Mouse (Mus musculus) midbrain, embryonic 12.5 days (tissue): ENCODE data around the gene Zbtb6. TPM values are rescaled to one million over a fixed set of nuclear protein-coding genes. Genes with fewer than 3 reads are reported as not detected.

Experiments used
- ATAC-seq: fragments of 200-750 bp; cut with Nextera tagmentation; 2 replicates; pipeline ENCODE4 v1.8.0; 2017; ENCODE audit warnings: low read depth, moderate TSS enrichment, moderate library complexity; ENCODE audit not compliant: low FRiP score
- H3K27ac ChIP-seq: fragments of 300-500 bp; sonication (generic); replicated peaks from 2 replicates; pipeline ENCODE4 v1.5.1; 2016; ENCODE audit warnings: mild to moderate bottlenecking
- H3K27me3 ChIP-seq: fragments of 300-500 bp; sonication (generic); 2 replicates; pipeline ENCODE4 v1.6.1; 2016; ENCODE audit warnings: mild to moderate bottlenecking
- H3K36me3 ChIP-seq: fragments of 300-500 bp; sonication (generic); 2 replicates; pipeline ENCODE4 v1.6.1; 2016
- H3K4me1 ChIP-seq: fragments of 300-500 bp; sonication (generic); 2 replicates; pipeline ENCODE4 v1.6.1; 2016
- H3K4me2 ChIP-seq: fragments of 300-500 bp; sonication (generic); replicated peaks from 2 replicates; pipeline ENCODE4 v1.6.1; 2016; ENCODE audit warnings: mild to moderate bottlenecking, moderate library complexity
- H3K4me3 ChIP-seq: fragments of 300-500 bp; sonication (generic); 2 replicates; pipeline ENCODE4 v1.5.1; 2016; ENCODE audit warnings: mild to moderate bottlenecking
- H3K9ac ChIP-seq: fragments of 300-500 bp; sonication (generic); replicated peaks from 2 replicates; pipeline ENCODE4 v1.6.1; 2016; ENCODE audit warnings: mild to moderate bottlenecking, moderate library complexity
- H3K9me3 ChIP-seq: fragments of 300-500 bp; sonication (generic); 2 replicates; pipeline ENCODE4 v1.6.1; 2016; ENCODE audit warnings: mild to moderate bottlenecking
- WGBS: fragments of 180-500 bp; shearing (Covaris S2); methylation state at CpG from one replicate; pipeline ENCODE4 v1.1.7; 2016; 5-methylcytosine and 5-hydroxymethylcytosine counted together
- polyA plus RNA-seq: library from polyadenylated mRNA; unstranded; fragments of >200 nt; fragmentation: Nextera tagmentation; extraction: Ambion mirVana; gene quantifications from 2 replicates; pipeline ENCODE4 v1.2.1, GENCODE M21; 2016

Zbtb6 gene
- polyA plus RNA-seq, result 11.9 and 12.4 TPM in 2 replicates

GRCm38 (mm10) chr2:37442611-37443591, at the start of gene Zbtb6, which contains the start of the genes Zbtb26 and Rabgap1:
Gene Zbtb6, minus strand, starts transcription at chr2:37443171.
Gene Zbtb26, minus strand, starts transcription at chr2:37443135.
Gene Rabgap1, plus strand, starts transcription at chr2:37443279.
- H3K4me1 ChIP-seq, result peaks cover 17% of the 10 kb centered on the region
- H3K4me3 ChIP-seq, result peak within 1 kb of the TSS; percentile 86
- H3K36me3 ChIP-seq, result peaks cover 3% of the 10 kb centered on the region; the same call in 1 of the 2 replicates
- no peaks in the 10 kb centered on the region for H3K27me3 ChIP-seq
- WGBS, result under 1% methylated on average over 51 of the region's 51 CpGs
- peak within 1 kb of the TSS; percentile 95 for H3K9ac ChIP-seq
- H3K4me2 ChIP-seq, result peak within 1 kb of the TSS; percentile 74
- H3K27ac ChIP-seq, result peak within 1 kb of the TSS; percentile 87
- H3K9me3 ChIP-seq, result no peaks in the 10 kb centered on the region
- peak; percentile 99 for ATAC-seq

GRCm38 (mm10) chr2:37488956-37489355, 46.0 kb upstream of the Zbtb6 start:
- Histone ChIP-seq H3K27me3 (no peaks in the 10 kb centered on the region), H3K4me1 (no peaks in the 10 kb centered on the region), H3K9me3 (no peaks in the 10 kb centered on the region), H3K9ac (no peak overlapping the region), H3K4me2 (no peak overlapping the region), H3K27ac (no peak overlapping the region), H3K4me3 (no peak overlapping the region), H3K36me3 (peaks cover 55% of the 10 kb centered on the region)
- WGBS, result 98% methylated on average over 2 of the region's 2 CpGs
- ATAC-seq, result no peak

GRCm38 (mm10) chr2:37486408-37486807, 43.4 kb upstream of the Zbtb6 start:
- H3K9me3 ChIP-seq, result no peaks in the 10 kb centered on the region
- H3K27me3 ChIP-seq, result no peaks in the 10 kb centered on the region
- no peak overlapping the region for H3K9ac ChIP-seq
- H3K36me3 ChIP-seq, result peaks cover 54% of the 10 kb centered on the region
- no peak overlapping the region for H3K27ac ChIP-seq
- H3K4me2 ChIP-seq, result no peak overlapping the region
- no peak for ATAC-seq
- H3K4me1 ChIP-seq, result no peaks in the 10 kb centered on the region
- H3K4me3 ChIP-seq, result no peak overlapping the region

GRCm38 (mm10) chr2:37485370-37485769, 42.4 kb upstream of the Zbtb6 start:
- WGBS, result 86% methylated on average over 1 of the region's 1 CpGs
- Histone ChIP-seq H3K27ac (no peak overlapping the region), H3K4me1 (no peaks in the 10 kb centered on the region), H3K4me2 (no peak overlapping the region), H3K36me3 (peaks cover 54% of the 10 kb centered on the region), H3K9me3 (no peaks in the 10 kb centered on the region), H3K27me3 (no peaks in the 10 kb centered on the region), H3K4me3 (no peak overlapping the region), H3K9ac (no peak overlapping the region)
- no peak for ATAC-seq

- Histone ChIP-seq H3K4me2 (no peak overlapping the region), H3K27ac (no peak overlapping the region), H3K9me3 (no peaks in the 10 kb centered on the region), H3K4me1 (no peaks in the 10 kb centered on the region), H3K27me3 (no peaks in the 10 kb centered on the region), H3K36me3 (peaks cover 44% of the 10 kb centered on the region), H3K4me3 (no peak overlapping the region), H3K9ac (no peak overlapping the region)
- no peak for ATAC-seq
- 91% methylated on average over 2 of the region's 2 CpGs for WGBS
These were observed 41.2 kb upstream of the Zbtb6 start for GRCm38 (mm10) chr2:37484165-37484564.

GRCm38 (mm10) chr2:37480039-37480438, 37.1 kb upstream of the Zbtb6 start:
- H3K27ac ChIP-seq, result no peak overlapping the region
- no peaks in the 10 kb centered on the region for H3K4me1 ChIP-seq
- H3K4me3 ChIP-seq, result no peak overlapping the region
- H3K9me3 ChIP-seq, result no peaks in the 10 kb centered on the region
- no peak overlapping the region for H3K4me2 ChIP-seq
- H3K36me3 ChIP-seq, result peaks cover 62% of the 10 kb centered on the region
- WGBS, result 98% methylated on average over 2 of the region's 2 CpGs
- no peaks in the 10 kb centered on the region for H3K27me3 ChIP-seq
- H3K9ac ChIP-seq, result no peak overlapping the region
- no peak for ATAC-seq

- H3K27me3 ChIP-seq, result no peaks in the 10 kb centered on the region
- H3K9ac ChIP-seq, result no peak overlapping the region
- H3K9me3 ChIP-seq, result no peaks in the 10 kb centered on the region
- no peaks in the 10 kb centered on the region for H3K4me1 ChIP-seq
- ATAC-seq, result no peak
- no peak overlapping the region for H3K4me2 ChIP-seq
- no peak overlapping the region for H3K4me3 ChIP-seq
- H3K27ac ChIP-seq, result no peak overlapping the region
- H3K36me3 ChIP-seq, result peaks cover 57% of the 10 kb centered on the region
These were observed 36.6 kb upstream of the Zbtb6 start for GRCm38 (mm10) chr2:37479559-37479958.

- no peak overlapping the region for H3K27ac ChIP-seq
- 96% methylated on average over 4 of the region's 4 CpGs for WGBS
These were observed 23.3 kb upstream of the Zbtb6 start for GRCm38 (mm10) chr2:37466266-37466665.

GRCm38 (mm10) chr2:37460707-37461106, 17.7 kb upstream of the Zbtb6 start:
- no peaks in the 10 kb centered on the region for H3K4me1 ChIP-seq
- ATAC-seq, result no peak
- H3K27me3 ChIP-seq, result no peaks in the 10 kb centered on the region
- H3K4me2 ChIP-seq, result no peak overlapping the region
- H3K36me3 ChIP-seq, result no peaks in the 10 kb centered on the region
- no peak overlapping the region for H3K4me3 ChIP-seq
- H3K9ac ChIP-seq, result no peak overlapping the region
- no peaks in the 10 kb centered on the region for H3K9me3 ChIP-seq
- WGBS, result 98% methylated on average over 4 of the region's 4 CpGs
- no peak overlapping the region for H3K27ac ChIP-seq

More at GRCm38 (mm10) chr2:37466266-37466665, 23.3 kb upstream of the Zbtb6 start:
- Histone ChIP-seq H3K4me3 (no peak overlapping the region), H3K36me3 (peaks cover 15% of the 10 kb centered on the region), H3K9me3 (no peaks in the 10 kb centered on the region), H3K4me1 (no peaks in the 10 kb centered on the region), H3K27me3 (no peaks in the 10 kb centered on the region), H3K4me2 (no peak overlapping the region), H3K9ac (no peak overlapping the region)
- no peak for ATAC-seq

- H3K4me1 ChIP-seq, result peaks cover 7% of the 10 kb centered on the region
- peak overlapping the region; percentile 95 for H3K4me3 ChIP-seq
- under 1% methylated on average over 17 of the region's 24 CpGs for WGBS
- no peaks in the 10 kb centered on the region for H3K36me3 ChIP-seq
- H3K9me3 ChIP-seq, result no peaks in the 10 kb centered on the region
- ATAC-seq, result peak; percentile 87
- peak overlapping the region; percentile 85 for H3K27ac ChIP-seq
- peak overlapping the region; percentile 92 for H3K4me2 ChIP-seq
- no peaks in the 10 kb centered on the region for H3K27me3 ChIP-seq
- peak overlapping the region; percentile 95 for H3K9ac ChIP-seq
These were observed 9.4 kb upstream of the Zbtb6 start for GRCm38 (mm10) chr2:37452376-37452760.

GRCm38 (mm10) chr2:37451667-37452375, 8.8 kb upstream of the Zbtb6 start:
- Histone ChIP-seq H3K9ac (peak overlapping the region; percentile 95), H3K27me3 (no peaks in the 10 kb centered on the region), H3K4me3 (peak overlapping the region; percentile 95), H3K4me1 (peaks cover 7% of the 10 kb centered on the region), H3K4me2 (peak overlapping the region; percentile 92), H3K9me3 (no peaks in the 10 kb centered on the region), H3K36me3 (no peaks in the 10 kb centered on the region), H3K27ac (peak overlapping the region; percentile 85)
- 8% methylated on average over 44 of the region's 44 CpGs for WGBS
- ATAC-seq, result peak; percentile 99

- Histone ChIP-seq H3K36me3 (peaks cover 25% of the 10 kb centered on the region), H3K4me3 (peak overlapping the region; percentile 71), H3K27ac (peak overlapping the region; percentile 99), H3K27me3 (no peaks in the 10 kb centered on the region), H3K4me2 (peak overlapping the region; percentile 85), H3K9me3 (no peaks in the 10 kb centered on the region), H3K9ac (peak overlapping the region; percentile 75), H3K4me1 (peaks cover 15% of the 10 kb centered on the region)
- 27% methylated on average over 7 of the region's 7 CpGs for WGBS
- ATAC-seq, result peak; percentile 24; the same call in 1 of the 2 replicates
These were observed 11.4 kb downstream of the Zbtb6 start for GRCm38 (mm10) chr2:37431609-37432008.
